Mouse (Mus musculus): ENCODE measurements around the gene Parpbp.

The Parpbp gene

GRCm38 (mm10) chr10:88146707-88147477 is at the start of gene Parpbp, which contains the start of gene Nup37:
Gene Parpbp (minus strand): TSS chr10:88146941.
Gene Nup37 (plus strand): TSS chr10:88146992.
- peak; percentile 81 for DNase-seq (ENCODE audit: low spot score)

- no peak for DNase-seq (ENCODE audit: low spot score)
Measured at GRCm38 (mm10) chr10:88167438-88168077, 20.8 kb upstream of the Parpbp start.

GRCm38 (mm10) chr10:88166158-88166557 is 19.4 kb upstream of the Parpbp start:
- no peak for DNase-seq (ENCODE audit: low spot score)

DNA sequence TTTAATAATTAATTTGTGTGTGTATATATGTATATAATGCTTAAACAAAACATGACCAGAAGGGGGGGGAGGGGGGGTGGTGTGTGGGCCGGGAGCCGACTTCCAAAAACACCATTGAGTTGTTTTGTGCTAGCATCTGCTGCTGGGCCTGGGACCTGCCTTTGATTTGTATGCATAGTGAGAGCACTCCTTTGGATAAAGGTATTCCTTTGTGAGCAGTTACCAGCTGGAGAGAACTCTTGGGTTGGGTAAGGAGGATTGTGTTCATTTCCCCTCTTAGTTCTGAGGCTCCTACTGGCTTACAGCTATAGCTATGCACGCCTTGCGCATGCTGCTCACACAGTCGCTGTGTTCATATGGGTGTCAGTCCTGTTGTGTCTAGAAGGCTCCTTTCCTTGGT is 15.9 kb upstream of the Parpbp start:
- DNase-seq (ENCODE audit: low spot score), result no peak

GRCm38 (mm10) chr10:88162096-88162495 is 15.4 kb upstream of the Parpbp start:
- DNase-seq (ENCODE audit: low spot score), result no peak

- no peak for DNase-seq (ENCODE audit: low spot score)
Measured at GRCm38 (mm10) chr10:88151658-88152057, 4.9 kb upstream of the Parpbp start.

DNA sequence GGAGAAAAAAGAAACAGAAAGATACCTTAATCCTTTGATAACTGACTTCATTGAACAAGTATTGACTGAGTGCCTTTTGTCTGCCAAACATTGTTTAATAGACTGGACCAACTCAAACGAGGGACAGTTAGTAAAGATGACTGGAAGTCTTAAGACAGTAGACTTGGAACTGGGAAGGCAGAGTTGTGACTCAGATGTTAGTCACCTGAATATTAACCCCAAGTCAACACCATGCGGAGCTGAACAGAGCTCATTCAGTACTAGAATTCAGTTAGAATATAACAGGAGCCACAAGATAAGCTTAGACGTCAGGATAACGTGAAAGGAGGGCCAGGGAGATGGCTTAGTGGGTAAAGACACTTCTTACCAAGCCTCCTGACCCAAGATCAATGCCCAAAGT is 3.6 kb upstream of the Parpbp start:
- no peak for DNase-seq (ENCODE audit: low spot score)

- no peak for DNase-seq (ENCODE audit: low spot score)
Measured at GRCm38 (mm10) chr10:88146187-88146586, 554 bp downstream of the Parpbp start.

- no peak for DNase-seq (ENCODE audit: low spot score)
Measured at GRCm38 (mm10) chr10:88135630-88136029, 11.1 kb downstream of the Parpbp start.

DNA sequence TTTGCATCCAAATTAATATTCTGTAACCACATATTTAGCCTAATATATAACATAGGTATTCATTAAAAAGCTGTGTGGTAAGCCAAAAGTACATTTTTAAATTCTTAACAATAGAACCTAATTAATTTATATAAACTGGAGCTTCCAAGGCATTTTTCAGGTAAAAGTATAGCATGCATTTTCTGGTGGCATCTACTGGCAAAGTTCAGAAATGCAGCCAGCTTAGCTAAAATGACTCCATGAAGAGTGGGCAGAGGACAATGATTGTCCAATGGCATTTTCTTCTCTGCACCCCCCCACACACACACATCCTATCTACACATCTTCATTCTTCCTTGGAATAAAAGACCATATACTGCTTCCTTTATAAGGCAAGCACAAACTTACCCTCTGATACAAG is 27.0 kb downstream of the Parpbp start:
- DNase-seq (ENCODE audit: low spot score), result no peak

GRCm38 (mm10) chr10:88113290-88113689 is 33.5 kb downstream of the Parpbp start:
- no peak for DNase-seq (ENCODE audit: low spot score)

GRCm38 (mm10) chr10:88106169-88106568 is 40.6 kb downstream of the Parpbp start:
- no peak for DNase-seq (ENCODE audit: low spot score)

DNA sequence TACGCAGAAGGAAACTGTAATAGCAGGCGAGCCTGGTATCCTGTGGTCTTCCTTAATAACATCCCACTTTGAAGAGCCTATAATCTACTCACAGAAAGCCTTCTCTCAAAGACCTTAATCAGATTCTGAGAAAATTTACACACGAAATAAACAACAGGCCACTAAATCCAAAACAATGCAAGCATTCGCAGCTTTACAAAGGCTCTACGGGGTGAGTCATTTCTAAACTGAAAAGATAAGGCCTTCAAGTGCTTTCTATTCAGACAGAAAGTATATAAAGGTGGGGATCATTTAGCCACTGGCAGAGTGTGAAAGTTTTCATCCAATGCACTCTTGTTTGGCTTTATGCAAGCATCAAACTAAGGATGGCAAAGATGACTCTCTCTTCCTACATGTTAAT is 56.0 kb downstream of the Parpbp start, which contains the start of gene Pmch:
Gene Pmch, plus strand, starts transcription at position 301 of the 400 bp plus-strand sequence.
- DNase-seq (ENCODE audit: low spot score), result no peak

DNA sequence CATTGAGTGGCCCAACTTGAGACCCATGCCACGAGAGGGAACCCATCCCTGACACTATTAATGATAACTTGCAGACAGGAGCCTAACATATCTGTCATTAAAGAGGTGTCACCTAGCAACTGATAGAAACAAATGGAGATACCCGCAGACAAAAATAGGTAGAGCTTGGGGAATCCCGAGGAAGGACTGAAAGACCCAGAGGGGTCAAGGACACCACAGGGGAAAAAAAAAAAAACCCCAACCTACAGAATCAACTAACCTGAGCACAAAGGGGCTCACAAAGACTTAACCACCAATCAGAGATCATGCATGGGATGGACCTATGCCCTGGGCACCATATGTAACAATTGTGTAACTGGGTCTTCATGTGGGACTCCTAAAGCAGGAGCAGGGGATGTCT is 79.4 kb downstream of the Parpbp start:
- no peak for DNase-seq (ENCODE audit: low spot score)

DNA sequence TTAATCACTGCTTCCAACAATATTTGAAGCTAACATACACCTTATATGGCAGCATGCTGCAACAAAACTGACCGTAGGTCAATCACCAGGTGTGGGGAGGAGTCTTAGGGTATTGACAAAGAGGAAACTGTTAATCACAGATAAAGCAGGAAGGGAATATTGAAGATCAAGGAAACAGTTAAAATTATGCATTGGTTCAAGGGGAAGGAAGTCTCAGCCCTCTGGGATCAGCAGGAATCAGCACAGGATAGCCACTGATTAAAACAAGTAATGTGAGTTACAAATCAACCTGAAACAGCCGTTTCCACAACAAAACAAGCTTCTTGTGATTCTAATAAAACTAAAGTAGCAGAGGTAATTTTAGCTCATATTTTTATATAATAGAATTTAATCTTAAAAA is 81.9 kb downstream of the Parpbp start:
- no peak for DNase-seq (ENCODE audit: low spot score)

DNA sequence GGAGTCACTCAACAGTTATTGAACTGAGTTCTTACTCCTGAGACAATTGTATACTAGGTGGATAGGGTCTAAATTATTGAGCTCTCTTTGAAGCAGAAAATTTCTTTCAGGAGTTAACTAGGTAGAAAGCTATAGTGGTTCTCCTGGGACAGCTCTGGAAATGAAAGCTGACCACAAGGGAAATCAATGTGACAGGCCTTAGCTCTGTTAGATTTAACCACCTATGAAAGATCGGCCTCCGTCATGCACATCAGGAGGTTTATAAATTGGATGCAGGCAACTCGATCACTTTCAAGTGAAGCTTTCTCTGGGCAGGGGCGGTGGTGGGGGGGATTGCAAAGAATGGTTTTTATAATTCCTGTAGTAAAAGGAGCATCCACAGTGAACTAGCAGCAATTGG is 83.3 kb downstream of the Parpbp start:
- no peak for DNase-seq (ENCODE audit: low spot score)

DNA sequence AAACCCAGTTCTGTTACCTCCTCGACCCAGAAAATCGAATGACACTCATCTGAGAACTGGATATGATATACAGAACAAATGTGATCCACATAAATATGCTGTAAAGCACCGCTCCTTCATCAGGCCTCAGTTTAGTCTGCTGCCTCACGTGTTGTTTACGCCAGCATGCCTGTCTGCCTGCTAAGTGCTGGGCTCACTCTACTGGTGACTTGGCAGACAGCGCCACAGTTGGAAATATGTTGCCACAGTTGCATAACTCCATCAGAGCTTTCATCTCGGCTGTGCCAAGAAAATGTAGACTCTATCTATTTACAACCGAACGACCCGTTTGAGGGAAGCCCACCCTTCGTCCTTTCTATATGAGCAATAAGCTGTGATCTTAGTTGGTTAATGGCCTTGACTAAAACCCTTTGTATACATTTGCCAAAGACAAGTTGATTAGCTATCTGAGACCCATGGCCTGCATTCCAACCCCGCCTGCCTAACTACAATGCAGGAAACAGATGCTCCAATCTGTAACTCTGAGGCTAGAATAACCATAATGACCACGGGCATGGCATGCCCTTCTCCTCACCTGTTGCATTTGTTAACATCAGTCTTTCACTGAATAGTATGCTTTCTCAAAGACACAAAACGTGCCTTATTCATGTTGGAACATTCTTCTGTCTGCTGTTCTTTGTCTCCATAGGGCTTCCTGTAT is 89.6 kb downstream of the Parpbp start:
- DNase-seq (ENCODE audit: low spot score), result no peak

DNA sequence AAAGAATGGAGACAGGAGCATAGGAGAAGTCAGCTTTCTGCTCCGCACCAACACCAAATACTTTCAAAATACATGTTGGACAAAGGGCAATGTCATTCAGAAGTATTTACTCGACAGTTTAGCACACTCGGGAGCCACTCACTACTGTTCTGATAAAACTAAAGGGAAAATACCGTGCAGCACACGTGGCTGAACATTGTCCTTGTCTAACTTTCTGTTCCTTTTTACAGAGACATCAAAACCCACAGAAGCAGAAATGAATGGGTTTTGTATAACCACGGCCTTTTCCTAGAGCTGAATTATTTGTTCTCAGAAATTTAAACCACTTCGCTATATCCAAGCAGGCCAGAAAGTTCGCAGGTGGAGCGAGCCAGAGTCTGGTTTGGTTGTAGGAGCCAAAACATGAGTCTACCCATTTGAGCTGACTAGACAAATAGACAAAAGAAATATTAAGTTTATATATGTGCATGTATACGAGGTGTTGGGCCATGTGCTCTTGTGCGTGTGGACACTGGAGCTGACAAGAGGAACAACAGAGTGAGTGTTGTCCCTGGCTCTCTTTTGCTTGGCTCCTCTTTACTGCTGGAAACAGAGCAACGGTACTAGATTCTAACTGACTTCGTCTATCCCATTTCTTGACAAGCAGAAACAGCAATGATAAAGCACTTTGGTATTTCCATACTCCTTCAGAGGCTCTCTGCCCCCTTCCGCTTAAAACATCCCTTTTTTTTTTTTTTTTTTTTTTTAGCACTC is 92.3 kb downstream of the Parpbp start:
- DNase-seq (ENCODE audit: low spot score), result no peak

- DNase-seq (ENCODE audit: low spot score), result no peak
Measured at GRCm38 (mm10) chr10:88046098-88046771, 100.5 kb downstream of the Parpbp start.

- no peak for DNase-seq (ENCODE audit: low spot score)
Measured at GRCm38 (mm10) chr10:88044297-88044696, 102.4 kb downstream of the Parpbp start.
